Mouse (Mus musculus): ENCODE measurements around the gene Fam19a2.

The Fam19a2 gene

DNA sequence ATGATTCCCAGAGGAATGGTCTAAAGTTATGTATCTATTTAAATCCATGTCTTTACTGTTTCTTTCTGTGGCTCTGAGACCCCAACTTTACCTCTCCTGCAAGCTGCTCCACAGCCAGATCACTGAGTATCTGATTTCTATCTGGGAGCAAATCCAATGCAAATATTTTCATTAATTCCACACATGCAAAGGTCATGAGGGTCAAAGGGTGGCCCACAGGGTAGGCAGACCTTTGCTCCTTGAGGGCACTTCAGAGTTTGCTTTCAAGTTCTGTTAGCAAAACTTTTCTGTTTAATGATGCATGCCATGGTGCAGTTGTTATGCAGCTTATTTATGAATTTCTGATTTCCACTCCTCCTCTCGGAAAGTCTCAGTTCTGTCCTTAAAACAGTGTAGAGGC, 303.9 kb downstream of the Fam19a2 start:
- no peak for DNase-seq (ENCODE audit: low read depth, low spot score)

DNA sequence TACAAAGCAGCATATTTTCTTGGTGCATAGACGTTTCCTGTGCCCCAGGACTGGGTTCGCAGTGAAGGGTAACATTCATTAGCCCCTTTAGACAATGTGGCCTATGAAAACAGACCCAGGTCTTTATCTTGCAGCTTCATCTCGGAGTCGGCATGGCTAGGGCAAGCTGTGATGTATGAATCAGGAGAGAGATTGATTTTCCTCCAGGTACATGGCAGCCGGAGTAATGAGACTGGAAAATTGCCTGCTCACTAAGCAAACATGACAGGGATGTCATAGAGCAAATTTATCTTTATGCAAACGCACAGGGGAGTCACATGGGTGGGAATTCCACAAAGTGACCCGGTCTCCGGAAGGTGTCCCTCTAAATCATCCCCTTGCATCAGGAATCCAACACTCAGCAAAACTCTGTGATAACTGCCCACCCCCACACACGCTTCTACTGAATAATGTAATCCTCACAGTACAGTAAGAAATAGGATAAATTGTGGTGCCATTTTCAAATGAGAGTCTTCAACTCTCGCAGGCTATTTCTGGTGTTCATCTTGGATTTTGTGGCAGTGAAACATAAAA, 306.9 kb downstream of the Fam19a2 start:
- no peak for DNase-seq (ENCODE audit: low read depth, low spot score)

DNA sequence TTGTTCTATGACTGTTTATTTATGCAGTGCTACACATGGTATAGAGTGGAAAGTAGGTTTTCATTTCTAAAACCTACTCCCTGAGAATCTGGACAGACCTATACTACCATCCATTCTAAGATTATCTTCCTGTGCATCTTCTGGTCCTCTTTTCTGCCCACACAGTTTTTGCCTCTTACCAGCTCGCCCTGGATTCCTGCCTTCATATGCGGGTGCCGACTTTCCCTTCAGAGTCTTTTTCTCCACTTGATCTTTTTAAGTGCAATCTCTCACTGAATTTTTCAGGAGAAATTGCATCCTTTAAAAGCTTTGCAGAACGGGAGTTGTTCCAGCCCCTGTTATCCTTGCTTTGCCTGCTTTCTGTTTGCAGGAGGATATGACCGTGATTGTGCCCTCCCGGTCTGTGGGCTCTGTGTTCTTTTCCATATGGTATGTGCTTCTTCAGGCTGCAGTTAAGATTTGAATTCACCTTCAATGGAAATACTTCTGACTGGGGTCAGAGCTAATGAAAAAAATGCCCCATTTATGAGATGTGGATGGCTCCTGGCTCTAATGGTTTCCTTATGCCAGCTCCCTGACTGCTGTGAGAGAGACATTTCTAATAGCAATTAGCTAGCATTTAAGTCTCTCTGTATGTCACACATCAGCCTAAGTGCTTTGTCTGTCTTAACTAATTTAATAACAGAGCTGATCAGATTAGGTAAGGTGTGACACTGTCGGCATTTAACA, 308.7 kb downstream of the Fam19a2 start:
- DNase-seq (ENCODE audit: low read depth, low spot score): no peak

DNA sequence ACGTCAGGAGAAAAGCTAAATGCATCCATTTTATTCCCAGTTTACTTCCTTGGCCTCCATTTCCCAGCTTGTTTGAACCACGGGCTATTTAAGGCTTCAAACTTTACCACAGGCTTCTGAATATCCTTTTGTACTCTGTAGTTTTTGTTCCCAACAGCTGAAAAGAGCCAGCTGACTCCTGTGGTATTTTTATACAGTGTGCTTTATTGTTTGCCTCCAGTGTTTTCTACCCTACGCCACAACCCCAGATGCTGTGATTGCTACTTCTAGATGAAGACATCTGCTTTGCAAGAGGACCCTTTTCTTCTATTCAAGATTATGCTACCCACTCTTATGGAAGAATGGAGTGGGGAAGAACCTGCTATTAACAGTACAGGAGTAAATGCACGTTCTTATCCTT, 314.0 kb downstream of the Fam19a2 start:
- no peak for DNase-seq (ENCODE audit: low read depth, low spot score)

DNA sequence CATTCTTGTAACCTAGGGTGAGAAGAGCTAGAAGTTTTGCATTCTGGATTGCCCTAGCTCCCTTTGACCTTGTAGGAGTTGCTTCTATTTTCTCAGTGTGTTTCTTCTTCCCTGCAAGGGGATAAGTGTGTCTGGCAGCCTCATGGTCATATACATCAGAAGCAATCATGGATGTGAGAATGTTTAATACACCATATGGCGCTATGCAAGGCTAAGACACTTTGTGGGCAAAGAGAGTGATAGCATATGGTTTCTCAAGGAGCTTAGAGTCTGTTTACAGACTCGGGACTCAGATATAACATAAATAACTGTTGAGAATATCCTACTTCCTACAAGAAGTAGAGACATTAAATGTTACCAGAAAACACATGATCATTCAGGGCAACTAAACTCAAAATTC, 315.2 kb downstream of the Fam19a2 start:
- no peak for DNase-seq (ENCODE audit: low read depth, low spot score)

DNA sequence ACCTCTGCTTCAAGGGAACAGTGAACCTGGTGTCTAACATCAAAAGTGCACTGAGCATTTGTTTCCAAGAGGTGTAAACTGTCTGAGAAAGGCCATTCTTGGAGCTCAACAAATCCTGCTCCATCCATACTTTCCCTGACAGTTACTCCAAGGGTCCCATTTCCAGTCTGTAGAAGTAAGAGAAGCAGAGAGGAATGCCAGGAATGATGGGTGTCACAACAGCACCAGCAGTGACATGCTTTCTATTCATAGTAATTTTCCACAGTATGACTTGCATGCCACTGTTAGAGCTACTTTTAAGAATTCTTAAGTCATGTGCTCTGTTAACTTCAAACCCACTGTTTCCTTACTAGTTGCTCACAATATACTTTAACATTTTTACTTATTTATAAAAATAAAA, 331.2 kb downstream of the Fam19a2 start:
- no peak for DNase-seq (ENCODE audit: low read depth, low spot score)

DNA sequence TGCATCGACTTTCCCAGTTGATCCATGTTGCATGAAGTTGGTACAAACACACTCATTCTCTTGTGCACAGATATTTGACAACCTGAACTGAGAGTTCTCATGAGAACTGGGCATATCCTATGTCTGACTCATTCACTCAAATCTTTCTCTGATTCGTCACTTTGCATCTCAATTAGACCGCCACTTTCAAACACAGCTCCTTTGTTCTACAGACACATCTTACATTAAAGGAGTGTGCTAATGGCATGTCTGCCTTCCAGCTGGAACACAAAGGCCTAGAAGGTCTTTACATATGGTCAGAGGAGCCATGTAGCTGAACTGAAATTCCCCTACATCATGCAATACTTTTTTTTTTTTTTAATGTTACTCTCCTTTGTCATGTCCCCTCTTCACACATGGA, 333.3 kb downstream of the Fam19a2 start:
- DNase-seq (ENCODE audit: low read depth, low spot score): no peak

DNA sequence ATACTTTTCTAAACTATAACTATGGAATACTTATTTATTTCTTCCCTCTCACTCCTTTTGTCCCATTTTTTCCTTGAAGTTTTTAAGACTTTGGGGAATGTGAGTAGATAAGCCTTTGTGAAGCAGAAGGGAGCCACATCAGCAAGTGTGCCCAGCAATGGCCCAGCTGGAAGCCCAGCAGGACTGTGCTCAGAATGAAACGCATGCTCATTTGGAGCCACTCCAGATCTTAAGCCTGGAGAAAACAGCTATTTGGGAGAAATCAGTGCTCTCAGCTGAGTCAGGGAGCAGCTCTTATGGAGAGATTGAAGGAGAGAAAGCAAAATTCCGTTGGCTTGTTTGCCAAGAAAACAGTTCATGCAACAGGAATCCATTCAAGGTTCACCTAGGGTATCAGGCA, 341.9 kb downstream of the Fam19a2 start:
- DNase-seq (ENCODE audit: low read depth, low spot score): no peak

DNA sequence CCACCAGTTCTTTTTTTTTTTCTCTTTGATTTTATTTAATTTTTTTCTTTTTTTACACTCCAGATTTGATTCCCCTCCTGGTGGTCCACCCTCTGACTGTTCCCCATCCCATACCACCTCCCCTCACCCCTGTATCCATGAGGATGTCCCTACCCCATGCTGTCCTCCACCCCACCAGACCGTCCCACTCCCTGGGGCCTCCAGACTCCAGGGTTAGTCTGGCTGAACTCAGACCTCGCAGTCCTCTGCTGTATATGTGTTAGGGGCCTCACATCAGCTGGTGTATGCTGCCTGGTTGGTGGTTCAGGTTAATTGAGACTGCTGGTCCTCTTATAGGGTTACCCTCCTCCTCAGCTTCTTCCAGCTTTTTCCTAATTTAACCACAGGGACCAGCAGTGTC, 362.9 kb downstream of the Fam19a2 start:
- DNase-seq (ENCODE audit: low read depth, low spot score): no peak

DNA sequence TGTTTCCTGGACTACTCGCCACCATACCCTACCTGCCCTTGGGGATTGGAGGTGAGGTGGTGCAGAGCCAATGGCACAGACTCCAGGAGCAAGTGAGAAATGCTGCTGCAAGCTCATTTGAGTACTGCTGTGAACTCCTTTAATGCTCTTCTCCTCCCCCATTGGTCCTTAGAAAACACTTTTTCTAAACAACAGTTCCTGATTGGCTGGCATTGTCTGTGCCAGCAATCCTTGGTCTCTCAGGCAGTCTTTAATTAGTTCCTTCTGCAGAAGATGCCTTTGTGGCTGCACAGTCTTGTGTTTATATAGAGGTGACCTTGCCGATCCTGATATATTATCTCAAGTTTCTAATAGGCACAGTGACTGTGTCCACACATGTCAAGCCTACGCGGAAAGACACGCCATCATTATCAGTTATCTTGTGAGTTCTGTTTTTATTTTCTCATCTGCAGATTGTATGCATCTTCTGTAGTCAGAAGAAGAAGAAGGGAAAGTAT, 365.5 kb downstream of the Fam19a2 start:
- no peak for DNase-seq (ENCODE audit: low read depth, low spot score)

DNA sequence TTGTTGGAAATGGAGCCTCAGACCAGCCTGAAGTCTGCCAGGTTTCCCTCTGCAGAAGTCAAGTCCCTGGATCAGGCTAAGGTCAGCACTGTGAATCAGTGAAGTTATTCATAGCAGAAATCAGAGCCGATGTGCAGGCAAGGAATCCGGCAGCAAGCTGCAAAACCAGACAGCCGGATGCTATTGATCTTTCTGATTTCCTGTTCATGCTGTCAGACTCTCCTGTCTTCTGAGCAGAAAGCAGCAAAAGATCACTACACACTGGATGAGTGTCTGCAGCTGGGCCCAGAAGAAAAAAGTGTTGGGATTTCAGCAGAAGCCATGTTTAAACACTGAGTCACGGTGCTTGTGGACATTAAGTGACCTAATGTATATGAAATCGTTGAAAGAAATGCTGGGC, 368.2 kb downstream of the Fam19a2 start:
- no peak for DNase-seq (ENCODE audit: low read depth, low spot score)

DNA sequence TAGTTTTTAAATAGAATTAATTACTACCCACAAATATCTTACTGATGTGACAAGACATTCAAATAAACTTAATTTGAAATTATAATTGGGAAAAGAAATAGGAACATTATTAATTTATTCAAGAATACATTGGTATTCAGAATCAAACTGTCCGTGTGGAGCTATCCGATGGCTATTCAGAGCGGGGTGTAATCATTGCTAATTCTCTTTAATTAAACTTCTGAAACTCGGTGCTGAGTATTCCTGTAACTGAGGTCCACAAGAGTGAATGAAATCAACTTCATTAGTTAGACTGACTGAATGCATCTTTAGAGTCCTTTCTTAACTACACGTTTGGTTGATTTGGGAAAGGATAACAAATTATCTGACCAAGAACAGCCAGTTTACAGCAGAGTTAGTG, 372.9 kb downstream of the Fam19a2 start:
- no peak for DNase-seq (ENCODE audit: low read depth, low spot score)

DNA sequence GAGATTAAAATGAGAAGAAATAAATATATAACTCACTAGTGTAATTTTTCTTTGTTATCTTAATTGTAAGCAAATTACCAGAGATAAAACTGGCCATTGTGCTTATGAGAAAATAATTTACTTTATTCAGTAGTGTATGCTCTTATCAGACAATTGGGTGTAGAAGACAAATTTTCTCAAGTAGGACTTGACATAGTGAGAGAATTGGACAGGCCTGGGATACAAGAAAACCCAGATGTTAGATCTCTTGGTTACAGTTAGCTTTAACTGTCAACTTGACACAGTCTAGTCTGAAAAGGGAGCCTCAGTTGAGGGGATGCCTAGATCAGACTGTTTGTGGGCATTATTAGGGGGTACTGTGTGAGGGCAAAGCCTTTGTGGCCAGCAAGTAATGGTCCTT, 373.7 kb downstream of the Fam19a2 start:
- no peak for DNase-seq (ENCODE audit: low read depth, low spot score)

DNA sequence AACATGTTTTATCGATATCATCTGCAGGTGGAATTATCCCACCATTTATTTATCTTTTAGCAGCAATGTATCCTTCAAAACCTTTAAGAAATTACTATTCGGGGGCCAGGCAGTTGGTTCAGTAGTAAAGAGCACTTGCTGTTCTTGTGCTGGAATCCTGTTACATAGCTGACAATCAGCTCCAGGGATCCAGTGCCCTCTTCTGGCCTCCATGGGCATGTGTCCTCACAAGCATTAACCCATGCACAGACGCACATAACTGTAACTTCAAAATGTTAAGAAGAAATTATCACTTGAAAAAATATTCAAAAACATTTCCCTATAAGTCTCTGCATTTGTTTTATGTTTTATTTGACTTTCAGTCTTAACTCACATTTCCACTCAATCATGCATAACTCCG, 381.8 kb downstream of the Fam19a2 start:
- DNase-seq (ENCODE audit: low read depth, low spot score): no peak

DNA sequence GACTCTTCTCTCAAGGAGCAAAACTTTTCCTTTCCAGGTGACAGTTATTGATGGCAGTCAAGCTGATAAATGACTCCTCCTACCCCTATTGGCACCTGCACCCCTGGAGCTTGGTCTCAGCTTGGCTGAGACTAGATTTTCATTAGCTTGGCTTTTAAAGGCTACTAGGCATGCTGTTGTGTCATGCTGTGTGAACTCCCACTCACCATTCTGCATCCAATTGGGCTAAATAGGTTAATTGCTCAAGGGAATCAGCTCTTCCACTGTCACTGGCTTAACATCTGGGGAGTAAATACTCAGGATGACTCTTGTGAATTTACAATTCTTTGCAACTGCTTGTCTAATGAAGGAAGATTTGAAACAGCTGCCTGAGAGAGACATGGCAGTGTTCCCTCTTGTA, 407.4 kb downstream of the Fam19a2 start:
- DNase-seq (ENCODE audit: low read depth, low spot score): no peak

DNA sequence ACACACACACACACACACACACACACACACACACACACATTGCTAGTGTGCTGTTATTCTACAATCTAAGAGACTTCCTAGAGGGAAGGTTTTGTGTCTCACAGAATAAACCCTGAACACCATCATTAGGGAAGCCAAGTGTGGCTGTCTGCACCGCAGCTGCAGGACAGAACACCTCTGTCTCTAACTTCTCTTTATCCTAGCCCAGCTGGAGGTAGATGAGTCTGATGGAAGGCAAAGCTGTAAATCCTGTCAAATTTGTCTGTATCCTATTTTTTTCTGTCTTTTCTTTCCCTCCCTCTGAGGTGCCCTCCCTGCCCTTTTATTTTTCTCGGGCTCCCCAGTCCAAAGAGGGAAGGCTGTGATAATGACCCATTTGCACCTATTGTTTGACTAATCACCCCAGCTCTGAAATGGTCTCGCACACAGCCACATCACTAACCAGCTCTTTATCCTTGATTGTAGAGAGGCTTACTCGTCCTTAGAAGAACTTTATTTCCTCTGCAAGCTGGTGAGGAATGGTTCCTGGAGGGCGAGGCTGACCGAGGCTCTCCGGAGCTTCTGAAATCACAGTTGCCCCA, 414.6 kb downstream of the Fam19a2 start:
- DNase-seq (ENCODE audit: low read depth, low spot score): no peak

DNA sequence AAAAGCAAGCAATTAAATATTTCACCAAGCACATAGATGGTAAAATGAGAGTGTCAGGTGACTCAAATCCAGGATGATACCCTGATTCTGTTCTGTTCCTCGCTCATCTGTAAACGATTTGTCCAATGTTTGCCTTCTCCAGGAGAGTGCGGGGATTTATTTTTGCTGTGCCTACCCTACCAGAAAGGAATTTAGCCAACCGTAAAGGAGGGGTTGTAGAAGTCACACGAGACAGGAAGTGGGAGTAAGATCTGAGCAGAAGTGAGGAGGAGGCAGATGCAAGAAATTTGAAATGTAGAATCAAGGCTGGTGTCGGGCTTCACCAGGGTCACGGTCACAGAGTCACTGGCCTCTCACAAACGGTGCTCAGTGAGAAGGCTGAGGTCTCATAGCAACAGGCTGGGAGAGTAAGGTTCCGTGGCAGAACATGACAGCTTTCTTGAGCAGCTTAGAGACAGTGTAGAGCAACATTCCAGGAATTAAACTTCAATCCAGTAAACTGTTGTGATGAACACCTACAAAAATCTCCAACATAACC, 419.0 kb downstream of the Fam19a2 start:
- no peak for DNase-seq (ENCODE audit: low read depth, low spot score)

DNA sequence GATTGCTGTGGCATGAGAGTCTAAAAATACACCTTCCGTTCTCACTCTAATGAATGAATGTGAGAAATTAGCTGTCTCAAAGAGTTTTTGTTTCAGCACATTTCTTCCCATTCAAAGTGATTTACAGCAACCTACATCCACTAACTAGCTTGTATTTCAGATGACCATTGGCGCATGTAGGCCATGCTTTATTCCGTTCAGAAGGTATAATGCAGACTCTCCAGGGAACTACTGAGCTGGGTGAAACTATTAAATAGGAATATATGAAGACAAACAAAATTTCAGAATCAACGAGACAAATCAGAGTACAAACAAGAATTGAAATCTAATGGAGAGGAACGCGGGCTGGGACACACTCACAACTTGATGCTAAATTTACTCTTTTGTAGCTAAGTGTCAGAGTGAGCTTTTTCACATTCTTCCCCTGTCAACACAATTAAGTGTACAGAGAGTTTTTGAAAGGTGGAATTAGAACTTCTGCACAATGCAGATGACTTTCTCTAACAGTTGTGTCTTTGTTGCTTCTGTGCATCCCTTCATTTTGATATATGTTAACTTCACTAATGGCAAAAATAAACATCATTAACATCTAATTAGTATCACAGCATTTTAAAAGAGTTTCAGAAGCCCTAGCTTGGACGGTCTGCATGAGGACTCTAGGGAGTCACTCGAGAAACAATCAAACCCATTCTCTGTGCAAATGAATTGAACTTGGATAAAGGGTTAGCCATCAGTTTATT, 428.6 kb downstream of the Fam19a2 start:
- DNase-seq (ENCODE audit: low read depth, low spot score): no peak

DNA sequence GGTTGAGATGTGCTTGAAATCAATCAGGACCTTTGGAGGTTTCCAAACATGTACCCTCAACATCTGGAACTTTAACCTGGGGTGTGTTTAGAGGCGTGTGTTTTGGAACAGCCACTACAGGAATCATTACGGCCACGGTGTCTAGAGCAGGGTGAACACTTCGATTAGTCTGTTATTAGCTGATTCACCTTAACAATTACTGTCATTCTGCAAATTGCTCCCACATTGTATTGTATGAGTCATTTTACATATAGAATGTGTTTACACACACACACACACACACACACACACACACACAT, 429.1 kb downstream of the Fam19a2 start:
- DNase-seq (ENCODE audit: low read depth, low spot score): no peak

DNA sequence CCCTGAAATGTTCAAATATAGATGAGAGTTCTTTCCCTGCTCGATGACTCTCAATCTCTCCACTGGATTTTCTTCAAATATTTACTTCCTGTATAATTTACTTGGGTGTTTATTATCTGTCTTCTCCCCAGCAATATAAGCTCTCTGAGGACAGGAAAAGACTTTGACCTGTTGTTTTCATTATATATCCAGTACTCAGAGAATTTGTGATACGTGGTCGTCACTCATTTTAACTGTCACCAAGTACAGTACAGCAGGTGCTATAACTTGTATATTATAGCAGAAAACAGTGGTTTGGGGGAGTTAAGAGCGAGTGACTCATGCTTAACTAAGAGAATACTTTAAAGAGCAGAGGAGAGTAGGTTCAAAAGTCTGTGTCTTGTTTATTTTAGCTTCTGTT, 438.8 kb downstream of the Fam19a2 start:
- no peak for DNase-seq (ENCODE audit: low read depth, low spot score)

DNA sequence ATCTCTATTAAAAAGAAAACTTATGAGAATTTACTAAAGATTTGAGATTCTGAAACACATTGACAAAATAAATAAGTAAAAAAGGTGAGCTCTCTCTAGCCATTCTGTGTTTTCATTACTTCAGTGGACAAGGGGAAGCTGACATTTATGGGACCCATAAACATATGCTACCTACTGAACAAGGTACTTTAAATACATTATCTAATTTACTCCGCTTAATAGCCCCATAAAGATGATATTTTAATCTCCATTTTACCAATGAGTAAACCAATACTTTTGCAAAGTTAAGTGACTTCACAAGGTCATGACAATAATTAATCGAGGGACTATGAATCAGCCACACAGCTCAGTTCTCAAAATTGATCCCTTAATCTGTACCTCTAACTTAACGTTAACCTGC, 443.2 kb downstream of the Fam19a2 start:
- no peak for DNase-seq (ENCODE audit: low read depth, low spot score)

DNA sequence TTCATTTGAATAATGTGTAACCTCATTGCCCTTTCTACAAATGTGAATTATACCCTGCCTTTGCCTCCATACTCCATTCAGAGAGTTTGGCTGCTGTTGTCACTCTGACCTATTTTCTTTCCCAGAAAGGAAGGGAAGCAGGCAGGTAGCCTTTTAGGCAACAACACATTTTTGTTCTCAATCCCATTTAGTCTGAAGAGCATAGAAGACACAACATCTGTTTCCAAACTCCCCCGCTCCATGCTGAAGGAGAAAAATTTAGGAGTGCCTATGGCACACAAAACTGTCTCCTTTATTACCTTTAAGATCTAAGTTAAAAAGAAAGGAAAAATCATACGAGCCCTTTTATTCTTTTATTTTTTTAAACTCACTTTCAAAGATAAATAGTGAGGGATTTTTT, 446.9 kb downstream of the Fam19a2 start:
- DNase-seq (ENCODE audit: low read depth, low spot score): no peak

Data from skeletal muscle tissue, adult 2 months (tissue).